Mouse (Mus musculus) C2C12 (cell line): ENCODE data around the gene Tmcc3.

Experiments
- CTCF ChIP-seq: IDR thresholded peaks from one replicate; pipeline ENCODE4 v1.5.1; 2011; ENCODE audit not compliant: control insufficient read depth, insufficient read depth, insufficient read length
- MYOG ChIP-seq: IDR thresholded peaks from one replicate; pipeline ENCODE4 v1.6.1; 2011; ENCODE audit not compliant: control insufficient read depth, insufficient read length; ENCODE audit errors: extremely low read depth

DNA sequence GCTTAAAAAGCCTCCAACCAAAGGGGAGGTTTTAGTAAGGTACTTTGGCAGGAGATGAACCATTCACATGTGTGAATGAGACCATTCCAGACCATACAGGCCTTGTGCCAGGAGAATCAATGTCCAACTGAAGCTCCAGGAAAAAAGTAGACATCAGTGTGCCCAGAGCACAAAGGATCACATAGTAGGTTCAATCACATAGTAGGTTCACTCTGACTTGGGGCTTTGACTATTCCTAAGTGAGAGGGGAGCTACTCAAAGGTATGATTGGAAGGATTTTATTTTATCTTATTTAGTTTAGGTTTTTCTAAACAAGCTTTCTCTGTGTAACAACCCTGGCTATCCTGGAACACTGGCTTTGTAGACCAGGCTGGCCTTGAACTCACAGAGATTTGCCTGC lies 169.9 kb downstream of the Tmcc3 start:
- TF ChIP-seq MYOG (no peak), CTCF (no peak)
